Mouse (Mus musculus): ENCODE measurements around the gene Gm20906.
"Not testable (repeated sequence)": the region's sequence is repeated elsewhere in the genome, so short reads cannot be mapped to it uniquely, and the experiment has no call there.

Gene Gm20906

DNA sequence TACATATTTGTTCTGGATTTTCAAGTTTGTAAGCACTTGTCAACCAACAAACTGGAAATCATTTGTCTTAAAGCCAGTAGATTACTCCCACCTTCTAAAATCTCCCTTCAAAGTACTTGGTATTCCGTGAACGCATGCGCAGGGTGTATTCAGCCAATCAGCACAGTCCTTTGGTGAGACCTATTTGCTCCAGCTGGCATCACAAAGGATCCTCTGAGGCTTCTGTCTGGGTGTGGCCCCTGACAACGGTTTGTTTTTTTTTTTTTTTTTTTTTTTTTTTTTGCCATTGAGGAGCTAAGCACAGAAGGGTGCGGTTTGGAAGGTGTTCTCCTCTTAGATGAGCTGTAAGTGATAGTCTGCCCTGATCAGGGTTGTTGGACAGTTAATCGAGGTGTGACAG is at the start of gene Gm20906:
Gene Gm20906, plus strand, starts transcription at position 301 of the 400 bp plus-strand sequence.
- not testable (repeated sequence) for DNase-seq
